Mouse (Mus musculus): ENCODE measurements around the gene Gm45062. TPM values are rescaled to one million over a fixed set of nuclear protein-coding genes. Genes with fewer than 3 reads are reported as not detected.

Gm45062 gene
- total RNA-seq, 2 experiments from 2014 or later, result 3.4 to 5.7 TPM

DNA sequence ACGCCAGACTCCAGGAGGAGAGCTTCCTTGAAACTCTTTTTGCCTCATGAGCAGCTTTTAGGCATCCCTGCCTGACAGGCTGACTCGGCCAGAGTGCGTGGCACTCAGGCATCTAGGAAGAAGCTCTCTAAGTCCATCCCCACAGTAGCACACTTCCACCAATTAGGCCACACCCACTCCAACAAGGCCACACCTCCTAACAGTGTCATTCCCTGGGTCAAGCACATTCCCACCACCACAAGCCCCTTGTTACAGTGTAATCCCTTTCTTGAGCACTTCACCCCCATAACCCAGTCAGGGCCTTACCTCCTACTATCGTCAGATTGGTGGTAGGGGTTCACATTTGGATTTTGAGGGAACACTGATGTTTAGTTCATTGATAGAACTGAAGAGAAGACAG lies 108.4 kb downstream of the Gm45062 start:
- no peak for DNase-seq (ENCODE audit: low spot score in 2 of 2)

DNA sequence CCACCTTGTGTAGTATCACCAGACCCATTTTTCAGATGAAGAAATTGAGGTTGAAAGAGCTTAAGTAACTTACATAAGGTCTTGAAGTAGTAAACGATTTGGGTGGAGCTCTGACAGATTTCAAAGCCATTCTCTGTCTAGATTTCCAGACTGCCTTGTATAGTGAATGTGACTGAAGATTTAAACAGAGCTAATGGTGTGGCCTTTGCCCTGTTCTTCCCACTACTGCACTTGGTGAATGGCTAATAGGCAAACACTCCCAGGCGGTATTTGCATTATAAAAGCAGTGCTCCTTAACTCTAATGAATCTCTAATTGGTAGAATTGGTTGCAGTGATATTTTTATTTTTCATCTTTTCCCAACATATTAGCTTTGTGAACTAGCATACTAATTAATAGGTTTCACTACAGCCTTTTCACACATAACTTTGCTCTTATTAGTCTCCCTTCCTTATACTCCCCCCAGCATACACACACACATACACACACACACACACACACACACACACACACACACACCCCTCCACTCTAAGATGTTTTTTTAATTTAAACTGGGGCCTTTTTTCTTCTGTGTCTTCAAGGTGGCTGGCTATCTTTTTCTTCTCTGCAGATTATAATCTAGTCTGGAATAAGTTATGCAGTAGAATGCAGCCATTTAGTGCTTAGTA lies 109.1 kb downstream of the Gm45062 start:
- DNase-seq (ENCODE audit: low spot score in 2 of 2), result no peak

DNA sequence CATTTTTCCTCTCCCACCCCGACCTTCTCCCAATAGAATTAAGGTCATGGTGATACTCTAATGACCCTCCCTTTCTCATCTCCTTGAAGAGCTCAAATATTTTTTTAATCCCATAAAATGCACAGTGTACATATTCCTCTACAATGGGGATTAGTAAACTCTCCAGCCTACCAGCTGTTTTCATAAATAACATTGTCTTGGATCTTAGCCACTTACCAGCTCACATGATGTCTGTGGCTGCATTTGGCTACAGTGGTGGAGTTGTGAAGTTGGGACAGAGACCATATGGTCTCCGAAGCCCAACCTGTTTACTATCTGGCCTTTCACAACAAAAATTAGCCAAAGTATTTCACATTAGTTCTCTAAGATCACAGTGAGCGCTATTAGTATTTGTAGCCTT lies 111.4 kb downstream of the Gm45062 start:
- no peak for DNase-seq (ENCODE audit: low spot score in 2 of 2)

DNA sequence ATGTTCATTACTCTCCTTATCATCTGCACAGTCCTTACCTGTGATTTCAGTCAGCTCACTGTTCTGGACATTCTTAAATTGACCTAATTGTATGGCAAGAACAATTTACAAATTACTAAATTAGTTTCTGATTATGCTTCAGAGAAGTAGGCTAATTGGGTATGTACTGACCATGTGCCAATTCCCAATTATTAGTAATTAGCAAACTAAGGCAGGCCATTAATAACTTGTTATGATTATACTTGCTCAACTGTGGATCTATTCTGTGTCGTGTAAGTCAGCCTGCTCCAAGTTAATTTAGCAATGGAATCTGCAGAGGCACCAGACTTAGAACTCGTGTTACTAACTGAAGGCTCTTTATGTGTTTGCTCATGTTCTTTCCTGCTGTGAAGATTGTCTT lies 113.8 kb downstream of the Gm45062 start:
- DNase-seq (ENCODE audit: low spot score in 2 of 2), result no peak

DNA sequence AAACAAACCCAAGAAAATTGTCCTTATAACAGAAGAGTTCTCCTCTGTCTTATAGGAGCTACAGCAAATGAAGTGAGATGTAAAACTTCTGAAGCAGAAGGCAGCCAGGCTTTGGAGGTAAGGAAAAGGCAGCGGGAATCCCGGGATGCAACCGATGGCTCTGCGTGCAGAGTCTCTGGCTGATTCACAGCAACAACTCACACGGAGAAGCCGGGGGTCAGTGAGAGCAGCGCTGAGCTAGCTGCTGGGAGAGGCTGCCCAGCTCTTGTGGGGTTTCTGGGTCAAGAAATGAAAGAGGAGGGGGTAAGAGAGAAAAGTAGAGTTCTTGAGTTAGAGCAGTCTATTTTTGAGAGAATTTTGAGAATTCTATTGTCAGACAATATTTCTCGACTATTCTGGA lies 114.6 kb downstream of the Gm45062 start:
- DNase-seq (ENCODE audit: low spot score in 2 of 2), result no peak

DNA sequence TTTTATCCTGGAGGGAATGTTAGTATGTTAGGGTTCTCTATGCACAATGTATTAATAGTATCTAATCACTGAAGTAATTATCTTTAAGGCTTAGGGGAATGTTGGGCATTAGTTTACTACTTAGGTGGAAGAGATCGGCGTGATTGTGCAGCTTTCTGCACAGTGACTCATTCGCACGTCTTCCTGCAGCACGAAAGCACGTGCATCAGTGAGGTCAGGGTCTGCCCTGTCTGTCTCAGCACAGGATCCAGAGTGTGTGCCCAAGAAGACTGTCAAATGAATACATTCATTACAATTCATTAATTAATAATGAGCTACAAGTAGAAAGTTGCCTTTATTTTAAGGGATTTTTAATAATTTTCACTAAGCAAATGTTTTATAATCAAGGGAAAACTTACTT lies 115.0 kb downstream of the Gm45062 start:
- no peak for DNase-seq (ENCODE audit: low spot score in 2 of 2)

DNA sequence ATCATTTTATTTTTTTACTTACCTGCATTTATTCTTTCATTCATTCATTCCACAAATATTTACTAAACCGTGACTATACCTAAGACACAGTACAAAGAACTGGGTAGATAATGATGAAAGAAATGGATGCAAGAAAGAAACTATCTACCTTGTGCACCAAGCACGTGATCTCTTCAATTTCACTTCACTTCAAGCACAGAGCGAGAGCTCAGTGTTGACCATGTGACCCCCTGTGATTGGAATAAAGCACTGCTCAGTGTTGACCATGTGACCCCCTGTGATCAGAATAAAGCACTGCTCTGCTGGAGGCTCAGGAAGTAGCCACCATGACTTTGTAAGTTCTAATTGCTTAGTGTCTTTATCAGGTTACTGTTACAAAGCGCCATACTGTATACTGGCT lies 115.5 kb downstream of the Gm45062 start:
- no peak for DNase-seq (ENCODE audit: low spot score in 2 of 2)

DNA sequence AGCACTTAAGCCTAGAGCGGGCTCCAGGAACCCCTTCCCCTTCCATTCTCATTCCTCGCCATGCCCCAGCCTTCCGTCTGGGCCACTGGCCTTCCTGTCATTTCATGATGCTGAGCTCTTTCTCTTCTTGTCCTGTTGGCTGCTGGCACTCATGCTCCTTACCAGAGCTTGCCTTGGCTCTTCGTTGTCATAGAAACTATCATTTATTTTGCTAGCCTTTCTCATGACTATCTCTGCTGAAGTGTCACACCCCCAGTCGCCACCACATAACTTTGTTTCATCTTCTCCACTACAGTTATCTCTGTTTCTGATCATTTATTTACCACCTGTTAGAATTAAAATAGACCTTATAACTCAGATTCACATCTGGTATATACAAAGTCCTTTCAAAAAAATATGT lies 117.1 kb downstream of the Gm45062 start:
- DNase-seq (ENCODE audit: low spot score in 2 of 2), result no peak

DNA sequence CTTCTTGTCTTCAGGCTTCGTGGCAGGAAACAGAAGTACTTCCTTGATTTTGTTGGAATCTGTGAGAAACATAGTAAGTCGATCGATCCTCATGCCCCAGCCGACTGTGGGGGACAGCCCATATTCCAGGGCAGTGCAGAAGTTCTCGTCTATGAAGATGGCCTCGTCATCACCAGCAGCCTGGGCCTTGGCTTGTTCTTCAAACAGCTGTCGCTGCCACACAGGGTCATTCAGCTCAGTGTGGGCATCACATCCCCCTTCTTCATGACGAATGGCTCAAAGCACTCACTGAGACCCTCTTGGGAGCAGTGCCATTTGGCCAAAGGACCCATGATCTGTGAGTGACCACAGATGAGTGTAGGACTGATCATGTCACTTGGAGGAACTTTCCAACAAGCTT lies 118.4 kb downstream of the Gm45062 start:
- DNase-seq (ENCODE audit: low spot score in 2 of 2), result no peak

DNA sequence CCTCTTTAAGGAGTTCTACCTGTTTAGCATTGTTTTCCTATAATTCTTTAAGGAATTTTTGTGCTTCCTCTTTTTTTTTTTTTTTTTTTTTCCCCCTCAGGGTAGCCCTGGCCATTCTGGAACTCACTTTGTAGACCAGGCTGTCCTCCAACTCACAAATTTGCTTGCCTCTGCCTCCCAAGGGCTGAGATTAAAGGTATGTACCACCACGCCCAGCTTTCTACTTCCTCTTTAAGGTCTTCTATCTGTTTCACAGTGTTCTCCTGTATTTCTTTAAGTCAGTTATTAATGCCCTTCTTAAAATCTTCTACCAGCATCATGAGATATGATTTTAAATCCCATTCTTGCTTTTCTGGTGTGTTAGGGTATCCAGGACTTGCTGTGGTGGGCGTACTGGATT lies 130.1 kb downstream of the Gm45062 start:
- DNase-seq (ENCODE audit: low spot score in 2 of 2), result no peak

DNA sequence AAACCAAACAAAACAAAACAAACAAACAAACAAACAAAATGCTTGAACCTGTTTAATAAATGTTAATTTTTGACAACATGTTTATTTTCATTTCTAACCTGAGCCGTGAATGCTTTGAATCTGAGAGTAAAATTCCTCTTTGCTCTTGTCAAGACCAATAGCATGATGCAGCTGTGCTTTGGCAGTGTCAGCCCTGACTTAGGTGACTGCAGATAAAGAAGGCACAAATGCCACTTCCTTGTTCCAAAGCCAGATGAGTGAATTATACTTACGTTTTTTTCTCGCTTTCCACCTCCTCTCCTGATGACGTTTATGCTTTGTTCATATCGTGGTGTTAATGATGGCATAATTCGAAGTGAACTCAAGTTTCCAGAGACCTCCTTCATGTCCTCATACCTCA lies 131.0 kb downstream of the Gm45062 start:
- no peak for DNase-seq (ENCODE audit: low spot score in 2 of 2)

DNA sequence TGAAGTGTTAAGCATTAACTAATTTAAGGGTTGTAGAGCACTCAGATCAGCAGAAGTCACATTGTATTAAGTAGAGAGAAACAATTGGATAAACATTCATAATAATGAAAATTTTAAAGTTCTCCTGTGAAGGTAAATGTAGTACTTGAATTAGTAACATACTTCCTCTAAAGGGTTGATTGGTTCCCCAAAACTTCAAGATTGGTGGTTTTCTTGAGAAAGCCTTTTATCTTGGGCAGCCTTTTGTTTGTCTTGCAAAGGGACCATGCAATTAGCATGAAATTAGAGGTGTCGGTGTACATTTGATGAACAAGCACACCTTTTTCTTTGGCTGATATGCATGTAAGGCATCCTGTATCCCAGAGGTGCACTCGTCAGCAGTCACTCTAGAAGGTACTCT lies 131.7 kb downstream of the Gm45062 start:
- DNase-seq (ENCODE audit: low spot score in 2 of 2), result no peak

DNA sequence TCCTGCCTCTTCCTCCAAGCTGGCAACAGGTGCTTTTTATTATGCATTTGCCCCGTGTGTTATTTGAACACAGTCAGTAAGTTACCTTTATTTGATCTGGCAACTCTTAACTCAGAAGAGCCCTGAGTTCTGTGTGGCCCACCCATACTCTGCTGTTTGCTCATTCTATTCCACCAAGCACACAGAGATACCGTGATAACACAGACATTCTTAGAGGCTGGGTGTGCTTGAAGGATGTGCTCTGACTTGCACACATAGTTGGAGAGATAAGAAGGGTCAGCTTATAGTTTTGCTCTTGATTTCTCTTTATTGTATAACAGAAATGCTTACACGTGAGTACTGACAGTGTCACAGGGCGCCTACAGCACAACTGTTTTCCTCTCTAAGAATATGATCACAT lies 133.8 kb downstream of the Gm45062 start:
- DNase-seq (ENCODE audit: low spot score in 2 of 2), result no peak

DNA sequence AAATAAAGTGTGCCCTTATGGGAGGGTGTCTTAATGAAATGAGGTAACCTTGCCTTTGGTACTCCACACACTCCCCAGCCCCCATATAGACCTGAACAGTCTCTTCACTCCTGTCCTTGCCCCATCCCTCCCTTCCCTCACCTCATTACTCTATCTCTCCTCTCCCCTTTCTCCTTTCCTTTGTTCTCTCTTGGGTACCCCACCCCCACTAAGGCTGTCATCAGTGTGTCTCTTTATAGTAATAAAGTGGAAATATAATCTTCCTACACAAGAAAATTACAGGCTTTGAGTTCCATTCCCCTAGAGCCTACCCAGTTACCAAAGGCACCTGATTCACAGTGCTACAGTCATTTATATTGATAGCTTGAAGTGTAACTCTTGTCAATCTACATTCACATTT lies 134.8 kb downstream of the Gm45062 start:
- DNase-seq (ENCODE audit: low spot score in 2 of 2), result no peak

DNA sequence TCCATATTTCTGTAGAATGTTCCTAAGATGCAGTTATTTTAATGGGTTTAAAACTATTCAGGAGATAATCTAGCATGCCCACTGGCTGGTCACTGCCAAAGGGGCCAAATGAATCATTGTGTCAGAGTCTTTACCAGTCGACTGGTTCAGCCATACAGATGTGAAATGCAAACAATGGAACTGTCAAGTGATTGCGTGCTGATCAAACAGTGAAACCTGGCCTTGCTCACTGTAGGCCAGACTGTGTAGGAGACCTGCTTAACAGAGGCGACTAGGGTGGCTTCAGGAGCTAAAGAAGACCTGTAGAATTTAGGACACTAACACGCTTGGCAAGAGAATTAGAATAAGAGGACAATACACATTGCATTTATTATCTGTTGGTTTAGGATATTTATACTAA lies 135.8 kb downstream of the Gm45062 start:
- no peak for DNase-seq (ENCODE audit: low spot score in 2 of 2)

DNA sequence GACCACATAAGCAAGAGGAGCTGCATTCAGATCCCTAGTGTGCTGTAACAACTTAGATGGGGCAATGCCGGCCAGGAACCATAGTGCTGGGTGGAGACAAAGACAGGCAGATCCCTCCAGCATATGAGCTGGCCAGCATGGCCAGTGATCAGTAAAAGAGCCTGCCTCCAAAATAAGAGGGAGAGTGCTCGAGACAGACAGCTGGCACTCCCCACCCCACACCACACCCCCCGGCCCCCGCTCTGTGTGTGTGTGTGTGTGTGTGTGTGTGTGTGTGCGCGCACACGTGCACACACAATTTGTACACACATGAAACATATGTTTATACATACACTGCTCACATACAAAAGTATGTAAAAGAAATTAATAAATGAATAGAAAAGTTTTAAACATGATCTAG lies 138.0 kb downstream of the Gm45062 start:
- no peak for DNase-seq (ENCODE audit: low spot score in 2 of 2)

DNA sequence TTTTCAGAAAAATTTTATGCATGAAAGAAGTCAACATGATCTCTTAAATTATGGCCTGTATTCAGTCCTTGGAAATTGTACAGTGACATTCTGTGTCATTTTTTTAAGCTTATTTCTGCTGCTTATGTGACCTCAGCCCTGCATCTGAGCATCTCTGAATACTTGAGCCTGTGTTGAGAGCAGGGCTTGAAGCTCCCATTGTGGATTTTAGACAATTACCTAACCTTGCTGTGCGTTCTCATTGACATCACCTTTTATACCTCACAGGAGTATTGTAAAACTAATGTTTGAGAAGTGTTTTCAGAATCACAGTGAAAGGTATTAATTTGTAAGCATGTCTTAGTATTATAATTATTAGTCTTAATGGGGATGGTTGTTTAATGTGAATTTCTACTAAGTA lies 140.5 kb downstream of the Gm45062 start:
- DNase-seq (ENCODE audit: low spot score in 2 of 2), result no peak

DNA sequence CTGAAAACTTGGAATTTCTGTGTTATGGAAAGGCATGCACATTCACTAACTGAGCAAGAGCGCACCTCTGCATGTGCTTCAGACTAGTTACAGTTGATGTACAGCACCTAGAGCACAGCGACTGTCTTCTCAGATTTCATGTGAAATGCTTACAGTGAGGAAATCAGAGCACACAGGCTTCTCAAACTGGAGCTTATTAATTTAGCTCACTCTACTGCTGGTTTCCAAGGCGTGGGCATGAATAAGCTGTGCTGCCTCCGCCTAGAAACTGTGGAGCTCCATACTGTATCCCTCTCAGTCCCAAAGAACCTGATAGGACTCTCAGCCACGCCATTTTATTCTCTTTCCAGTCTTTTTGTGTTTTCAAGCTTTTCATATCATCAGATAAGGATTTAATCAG lies 143.9 kb downstream of the Gm45062 start:
- peak in 1 of 2 experiments; percentile 55 for DNase-seq (ENCODE audit: low spot score in 2 of 2)

DNA sequence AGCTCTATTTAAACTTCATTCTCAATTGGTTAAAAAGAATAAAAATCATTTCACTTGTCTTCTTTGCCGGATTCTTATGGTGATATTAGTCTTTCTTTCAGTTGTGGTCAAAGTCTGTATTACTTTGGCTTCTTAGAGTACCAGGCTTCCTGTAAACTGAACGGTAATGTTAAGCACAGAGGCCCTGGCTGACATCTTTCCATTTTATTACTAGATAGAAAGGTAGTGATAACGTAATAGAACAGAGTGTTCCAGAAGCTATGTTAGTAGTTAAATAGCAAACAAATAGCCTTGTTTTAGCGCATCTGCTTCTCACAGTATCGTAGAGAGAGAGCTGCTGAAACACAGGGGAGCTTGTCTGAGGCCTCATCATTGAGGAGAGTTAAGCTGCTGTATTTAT lies 146.6 kb downstream of the Gm45062 start:
- no peak for DNase-seq (ENCODE audit: low spot score in 2 of 2)

DNA sequence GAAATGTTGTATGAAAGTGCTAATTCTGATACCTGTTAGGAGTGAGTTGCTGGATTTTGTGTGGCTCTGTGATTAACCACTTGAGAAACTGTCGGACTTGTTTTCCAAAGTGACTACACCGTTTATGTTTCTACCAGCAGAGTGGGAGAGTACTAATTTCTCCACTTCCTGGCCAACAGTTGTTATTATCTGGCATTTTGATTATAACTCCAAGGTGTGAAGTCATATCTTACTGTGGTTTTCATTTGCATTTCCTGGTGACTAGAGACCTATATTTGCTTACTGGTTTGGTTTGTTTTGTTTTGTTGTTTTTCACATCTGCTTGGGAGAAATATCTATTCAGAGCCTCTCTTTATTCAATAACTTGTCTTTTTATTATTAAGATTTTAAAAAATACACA lies 149.1 kb downstream of the Gm45062 start:
- no peak for DNase-seq (ENCODE audit: low spot score in 2 of 2)

DNA sequence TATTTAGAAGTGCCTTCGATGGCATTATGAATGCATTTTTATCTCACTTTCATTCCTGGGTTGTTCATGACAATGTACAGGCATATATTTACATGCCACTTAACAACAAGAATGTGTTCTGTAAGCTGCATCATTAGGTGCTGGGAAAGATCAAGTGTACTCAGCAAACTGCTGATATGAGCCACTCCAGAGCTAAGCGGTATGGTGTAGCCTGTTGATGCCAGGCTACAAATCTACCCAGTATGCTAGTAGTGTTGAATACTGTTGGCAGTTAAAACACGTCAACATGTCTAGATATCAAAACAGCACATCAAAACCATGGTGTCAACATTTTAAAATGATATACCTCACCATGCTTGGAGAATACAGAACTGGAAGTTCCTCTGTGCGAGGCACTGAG lies 150.6 kb downstream of the Gm45062 start:
- DNase-seq (ENCODE audit: low spot score in 2 of 2), result no peak

DNA sequence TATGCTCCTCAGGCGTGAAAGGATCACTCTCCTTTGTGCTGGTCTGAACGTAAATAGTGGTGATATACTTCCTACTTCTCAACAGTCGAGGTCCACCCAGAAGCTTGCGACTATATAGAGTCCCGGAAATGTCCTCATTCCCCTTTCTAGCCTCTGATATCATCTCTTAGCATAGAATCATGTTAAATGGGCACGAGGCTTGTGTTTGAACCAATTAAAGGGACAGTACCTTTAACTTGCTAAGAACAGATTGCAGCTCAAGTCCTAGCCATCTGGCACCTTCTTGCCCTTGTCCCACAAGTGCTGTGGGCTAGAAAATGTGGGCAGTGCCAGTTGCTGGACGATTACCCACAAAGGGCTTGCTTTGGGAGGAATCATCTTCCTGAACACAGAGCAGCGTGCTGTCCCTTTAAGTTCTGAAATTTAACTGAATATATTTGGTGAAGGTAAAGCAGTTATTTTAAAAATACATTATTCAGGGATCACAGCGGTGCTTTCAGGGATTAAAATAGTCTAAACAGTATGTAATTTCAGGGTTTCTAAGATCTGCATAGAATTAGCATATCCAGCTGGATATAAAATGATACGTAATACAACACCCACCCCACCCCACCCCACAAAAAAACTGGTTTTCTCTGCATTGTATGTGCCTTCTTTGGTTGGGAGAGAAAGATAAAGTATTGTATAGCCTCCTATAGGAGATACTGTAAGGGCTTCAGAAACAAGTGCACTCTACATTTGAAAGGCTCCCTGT lies 153.8 kb downstream of the Gm45062 start:
- DNase-seq (ENCODE audit: low spot score in 2 of 2), result no peak

DNA sequence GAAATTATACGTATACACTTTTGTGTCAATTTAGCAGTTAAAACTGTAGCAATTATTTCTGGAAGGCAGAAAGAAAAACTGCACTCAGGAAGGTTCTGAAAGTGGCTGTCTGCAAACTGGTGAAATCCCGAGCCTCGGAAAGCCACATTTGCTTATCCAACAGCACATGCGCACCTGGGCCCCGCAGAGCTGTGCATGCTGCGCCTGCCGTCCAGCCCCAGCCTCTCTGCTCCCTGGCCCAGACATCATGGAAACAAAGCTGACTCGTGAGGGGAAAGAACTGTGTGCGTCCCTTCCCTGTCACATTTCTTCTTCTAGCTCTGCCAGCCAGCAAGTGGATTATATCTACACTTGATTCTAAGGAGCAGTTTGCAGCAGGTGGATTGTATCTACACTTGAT lies 154.8 kb downstream of the Gm45062 start:
- no peak for DNase-seq (ENCODE audit: low spot score in 2 of 2)
